Mouse (Mus musculus): ENCODE measurements at regions not wholly inside any gene's neighbourhood (a gene's known extent, or its start where the extent isn't known, plus 50 kb on each side); places are given as distances from the start of the nearest gene placed in this dataset.

GRCm38 (mm10) chr3:133776013-133776412 is 231.1 kb upstream of the Tet2 start:
- TF ChIP-seq CTCF (IDR thresholded peaks at IDR 0.05; ENCODE audit: low read depth), result no peak
- TF ChIP-seq EP300 (optimal IDR thresholded peaks at IDR 0.05), result no peak

Data from stomach, postnatal 0 days (tissue).